Mouse (Mus musculus): ENCODE results near the gene Tex14. TPM values are rescaled to one million over a fixed set of nuclear protein-coding genes. Genes with fewer than 3 reads are reported as not detected.
"Not testable (repeated sequence)": the region's sequence is repeated elsewhere in the genome, so short reads cannot be mapped to it uniquely, and the experiment has no call there.

The Tex14 gene
- polyA plus RNA-seq, 1 experiment from 2014 or later = 0.30 TPM

GRCm38 (mm10) chr11:87443373-87443883, 38.6 kb downstream of the Tex14 start:
- ATAC-seq (replicated peaks; ENCODE audit: insufficient number of reproducible peaks, low FRiP score, low TSS enrichment) = no peak; the same call in 1 of the 2 replicates
- Histone ChIP-seq H3K27me3 (ENCODE audit: control insufficient read depth, insufficient read depth, low read length) (no peaks in the 10 kb centered on the region), H3K27ac (ENCODE audit: low read depth, low read length) (peak overlapping the region; percentile 0; the same call in 1 of the 2 replicates), H3K36me3 (ENCODE audit: control insufficient read depth, insufficient read depth, low read length) (no peaks in the 10 kb centered on the region), H3K4me2 (no peak overlapping the region), H3K9ac (ENCODE audit: low read depth, low read length) (no peak overlapping the region), H3K4me1 (ENCODE audit: control insufficient read depth, insufficient read depth, low read length) (peaks cover 7% of the 10 kb centered on the region; the same call in 1 of the 2 replicates), H3K9me3 (replicated peaks; ENCODE audit: control insufficient read depth, low read length) (no peaks in the 10 kb centered on the region), H3K4me3 (ENCODE audit: low read depth, low read length) (no peak overlapping the region)
- 0% methylated on average over 4 of the region's 5 CpGs for WGBS (ENCODE audit: insufficient replicate concordance)

- H3K4me1 ChIP-seq (ENCODE audit: control insufficient read depth, insufficient read depth, low read length); H3K4me3 ChIP-seq (ENCODE audit: low read depth, low read length); H3K27me3 ChIP-seq (ENCODE audit: control insufficient read depth, insufficient read depth, low read length); H3K9ac ChIP-seq (ENCODE audit: low read depth, low read length); ATAC-seq (replicated peaks; ENCODE audit: insufficient number of reproducible peaks, low FRiP score, low TSS enrichment); H3K36me3 ChIP-seq (ENCODE audit: control insufficient read depth, insufficient read depth, low read length); H3K4me2 ChIP-seq; H3K9me3 ChIP-seq (replicated peaks; ENCODE audit: control insufficient read depth, low read length); H3K27ac ChIP-seq (ENCODE audit: low read depth, low read length): not testable (repeated sequence)
- WGBS (ENCODE audit: insufficient replicate concordance) = 69% methylated on average over 10 of the region's 10 CpGs
Measured at GRCm38 (mm10) chr11:87444056-87444455, 39.2 kb downstream of the Tex14 start.

- Histone ChIP-seq H3K27me3 (ENCODE audit: control insufficient read depth, insufficient read depth, low read length) (no peaks in the 10 kb centered on the region), H3K4me2 (peak overlapping the region; percentile 35), H3K4me3 (ENCODE audit: low read depth, low read length) (no peak overlapping the region), H3K27ac (ENCODE audit: low read depth, low read length) (no peak overlapping the region), H3K4me1 (ENCODE audit: control insufficient read depth, insufficient read depth, low read length) (peaks cover 7% of the 10 kb centered on the region; the same call in 1 of the 2 replicates), H3K9me3 (replicated peaks; ENCODE audit: control insufficient read depth, low read length) (no peaks in the 10 kb centered on the region), H3K9ac (ENCODE audit: low read depth, low read length) (no peak overlapping the region), H3K36me3 (ENCODE audit: control insufficient read depth, insufficient read depth, low read length) (no peaks in the 10 kb centered on the region)
- ATAC-seq (replicated peaks; ENCODE audit: insufficient number of reproducible peaks, low FRiP score, low TSS enrichment) = no peak
- WGBS (ENCODE audit: insufficient replicate concordance) = 5% methylated on average over 16 of the region's 16 CpGs
Measured at GRCm38 (mm10) chr11:87444735-87445428, 40.0 kb downstream of the Tex14 start.

GRCm38 (mm10) chr11:87445593-87445992, 40.7 kb downstream of the Tex14 start:
- H3K4me1 ChIP-seq (ENCODE audit: control insufficient read depth, insufficient read depth, low read length); H3K4me2 ChIP-seq; H3K9me3 ChIP-seq (replicated peaks; ENCODE audit: control insufficient read depth, low read length); H3K9ac ChIP-seq (ENCODE audit: low read depth, low read length); H3K27me3 ChIP-seq (ENCODE audit: control insufficient read depth, insufficient read depth, low read length); H3K36me3 ChIP-seq (ENCODE audit: control insufficient read depth, insufficient read depth, low read length); H3K27ac ChIP-seq (ENCODE audit: low read depth, low read length); H3K4me3 ChIP-seq (ENCODE audit: low read depth, low read length); ATAC-seq (replicated peaks; ENCODE audit: insufficient number of reproducible peaks, low FRiP score, low TSS enrichment): not testable (repeated sequence)
- WGBS (ENCODE audit: insufficient replicate concordance) = 79% methylated on average over 2 of the region's 4 CpGs

- no peak overlapping the region for H3K4me2 ChIP-seq
- no peaks in the 10 kb centered on the region for H3K27me3 ChIP-seq (ENCODE audit: control insufficient read depth, insufficient read depth, low read length)
- H3K36me3 ChIP-seq (ENCODE audit: control insufficient read depth, insufficient read depth, low read length) = no peaks in the 10 kb centered on the region
Measured at GRCm38 (mm10) chr11:87446159-87446558, 41.3 kb downstream of the Tex14 start.

GRCm38 (mm10) chr11:87447429-87447828, 42.6 kb downstream of the Tex14 start:
- Histone ChIP-seq H3K27me3 (ENCODE audit: control insufficient read depth, insufficient read depth, low read length) (no peaks in the 10 kb centered on the region), H3K4me3 (ENCODE audit: low read depth, low read length) (no peak overlapping the region), H3K36me3 (ENCODE audit: control insufficient read depth, insufficient read depth, low read length) (no peaks in the 10 kb centered on the region), H3K27ac (ENCODE audit: low read depth, low read length) (no peak overlapping the region), H3K4me1 (ENCODE audit: control insufficient read depth, insufficient read depth, low read length) (peaks cover 6% of the 10 kb centered on the region; the same call in 1 of the 2 replicates), H3K9me3 (replicated peaks; ENCODE audit: control insufficient read depth, low read length) (no peaks in the 10 kb centered on the region), H3K9ac (ENCODE audit: low read depth, low read length) (no peak overlapping the region), H3K4me2 (no peak overlapping the region)
- ATAC-seq (replicated peaks; ENCODE audit: insufficient number of reproducible peaks, low FRiP score, low TSS enrichment) = no peak

More at GRCm38 (mm10) chr11:87446159-87446558, 41.3 kb downstream of the Tex14 start:
- Histone ChIP-seq H3K4me1 (ENCODE audit: control insufficient read depth, insufficient read depth, low read length) (peaks cover 7% of the 10 kb centered on the region; the same call in 1 of the 2 replicates), H3K9ac (ENCODE audit: low read depth, low read length) (no peak overlapping the region), H3K4me3 (ENCODE audit: low read depth, low read length) (no peak overlapping the region), H3K27ac (ENCODE audit: low read depth, low read length) (no peak overlapping the region), H3K9me3 (replicated peaks; ENCODE audit: control insufficient read depth, low read length) (no peaks in the 10 kb centered on the region)
- 86% methylated on average over 3 of the region's 3 CpGs for WGBS (ENCODE audit: insufficient replicate concordance)
- no peak for ATAC-seq (replicated peaks; ENCODE audit: insufficient number of reproducible peaks, low FRiP score, low TSS enrichment)

- peak; percentile 97 for ATAC-seq (replicated peaks; ENCODE audit: insufficient number of reproducible peaks, low FRiP score, low TSS enrichment)
- not testable (repeated sequence) for H3K4me1 ChIP-seq (ENCODE audit: control insufficient read depth, insufficient read depth, low read length); H3K27me3 ChIP-seq (ENCODE audit: control insufficient read depth, insufficient read depth, low read length); H3K9me3 ChIP-seq (replicated peaks; ENCODE audit: control insufficient read depth, low read length); H3K36me3 ChIP-seq (ENCODE audit: control insufficient read depth, insufficient read depth, low read length)
- under 1% methylated on average over 31 of the region's 34 CpGs for WGBS (ENCODE audit: insufficient replicate concordance)
- Histone ChIP-seq H3K4me3 (ENCODE audit: low read depth, low read length) (peak overlapping the region; percentile 32), H3K9ac (ENCODE audit: low read depth, low read length) (peak overlapping the region; percentile 62), H3K27ac (ENCODE audit: low read depth, low read length) (0 out of 2 replicates have a peak overlapping the region, but pooled peaks have one; percentile 22), H3K4me2 (peak overlapping the region; percentile 67)
Measured at GRCm38 (mm10) chr11:87448081-87448475, 43.2 kb downstream of the Tex14 start.

GRCm38 (mm10) chr11:87448476-87449199, 43.8 kb downstream of the Tex14 start:
- not testable (repeated sequence) for H3K9me3 ChIP-seq (replicated peaks; ENCODE audit: control insufficient read depth, low read length); H3K27ac ChIP-seq (ENCODE audit: low read depth, low read length); H3K36me3 ChIP-seq (ENCODE audit: control insufficient read depth, insufficient read depth, low read length); H3K4me1 ChIP-seq (ENCODE audit: control insufficient read depth, insufficient read depth, low read length); H3K4me3 ChIP-seq (ENCODE audit: low read depth, low read length); H3K27me3 ChIP-seq (ENCODE audit: control insufficient read depth, insufficient read depth, low read length)
- Histone ChIP-seq H3K4me2 (peak overlapping the region; percentile 12; the same call in 1 of the 2 replicates), H3K9ac (ENCODE audit: low read depth, low read length) (peak overlapping the region; percentile 62; the same call in 1 of the 2 replicates)
- peak; percentile 93 for ATAC-seq (replicated peaks; ENCODE audit: insufficient number of reproducible peaks, low FRiP score, low TSS enrichment)
- WGBS (ENCODE audit: insufficient replicate concordance) = under 1% methylated on average over 6 of the region's 32 CpGs

Data from heart, embryonic 11.5 days (tissue).